Mouse (Mus musculus): ENCODE results near the gene Olfr294.

The Olfr294 gene

DNA sequence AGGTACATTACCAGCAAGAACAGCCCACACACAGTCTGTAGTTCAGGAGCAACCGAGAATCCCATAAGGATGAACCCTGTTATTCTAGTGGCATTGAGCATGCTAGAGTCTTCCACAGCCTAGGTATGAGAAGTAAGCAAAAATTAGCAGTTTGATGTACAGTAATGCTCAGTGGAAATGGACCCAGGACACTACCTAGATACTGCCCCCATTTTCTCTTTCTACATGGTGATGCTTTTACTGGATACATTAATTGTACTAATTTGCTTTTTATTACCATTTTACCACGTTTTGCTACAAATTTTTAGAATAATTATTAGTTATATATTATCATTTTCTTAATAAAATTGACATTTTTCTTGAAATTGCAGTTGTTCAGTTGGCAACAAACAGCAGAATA is at the start of gene Olfr294:
Gene Olfr294, minus strand, starts transcription at position 101 of the 400 bp plus-strand sequence.
- DNase-seq (ENCODE audit: low spot score) = no peak

DNA sequence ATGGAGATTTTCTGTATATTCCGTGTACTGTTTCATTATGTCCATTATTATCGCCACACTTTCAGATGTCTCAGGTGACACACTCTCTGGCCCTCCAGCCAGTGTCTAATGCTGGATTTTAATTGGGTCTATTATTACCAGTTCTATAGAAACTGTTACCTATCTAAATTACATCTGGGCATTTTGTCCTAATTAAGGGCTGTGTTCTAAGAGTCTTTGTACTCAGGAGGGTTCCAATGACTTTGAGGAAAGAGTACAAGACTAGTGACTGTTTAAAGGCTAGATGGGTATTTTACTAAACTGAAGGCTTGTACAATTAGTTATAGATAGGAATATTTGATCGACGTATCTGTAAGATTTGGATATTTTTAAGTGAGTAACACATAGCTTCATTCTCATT is 32.3 kb upstream of the Olfr294 start, which contains the start of gene Olfr293:
Gene Olfr293, plus strand, starts transcription at position 301 of the 400 bp plus-strand sequence.
- no peak for DNase-seq (ENCODE audit: low spot score)

DNA sequence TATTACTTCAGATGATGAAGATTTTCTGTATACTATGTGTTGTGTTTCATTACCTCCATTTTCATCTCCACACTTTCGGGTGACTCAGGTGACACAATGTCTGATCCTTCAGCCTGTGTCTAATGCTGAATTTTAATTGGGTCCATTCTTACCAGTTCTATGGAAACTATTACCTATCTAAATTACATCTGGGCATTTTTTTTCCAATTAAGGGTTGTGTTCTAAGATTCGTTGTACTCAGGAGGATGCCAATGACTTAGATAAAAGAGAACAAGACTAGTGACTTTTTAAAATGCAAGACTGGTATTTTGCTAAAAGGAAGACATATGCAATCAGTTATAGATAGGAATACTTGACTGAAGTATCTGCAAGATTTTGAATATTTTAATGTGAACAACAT is 32.9 kb downstream of the Olfr294 start, which contains the start of gene Olfr295:
Gene Olfr295, plus strand, starts transcription at position 301 of the 400 bp plus-strand sequence.
- no peak for DNase-seq (ENCODE audit: low spot score)
